Mouse (Mus musculus) G1E-ER4 (cell line): Measurements from ENCODE around the gene Hoxa2. TPM values are rescaled to one million over a fixed set of nuclear protein-coding genes. Genes with fewer than 3 reads are reported as not detected.

Experiments used
- GATA1 ChIP-seq: IDR thresholded peaks from one replicate; pipeline ENCODE4 v1.8.0; 2012; ENCODE audit warnings: low read length, inconsistent platforms
- polyA plus RNA-seq: library from polyadenylated mRNA; stranded (reverse); fragments of >175 nt; gene quantifications from 2 replicates; pipeline ENCODE4 v1.2.3, GENCODE M21; 2012

The Hoxa2 gene
- not detected in 2 replicates for polyA plus RNA-seq

DNA sequence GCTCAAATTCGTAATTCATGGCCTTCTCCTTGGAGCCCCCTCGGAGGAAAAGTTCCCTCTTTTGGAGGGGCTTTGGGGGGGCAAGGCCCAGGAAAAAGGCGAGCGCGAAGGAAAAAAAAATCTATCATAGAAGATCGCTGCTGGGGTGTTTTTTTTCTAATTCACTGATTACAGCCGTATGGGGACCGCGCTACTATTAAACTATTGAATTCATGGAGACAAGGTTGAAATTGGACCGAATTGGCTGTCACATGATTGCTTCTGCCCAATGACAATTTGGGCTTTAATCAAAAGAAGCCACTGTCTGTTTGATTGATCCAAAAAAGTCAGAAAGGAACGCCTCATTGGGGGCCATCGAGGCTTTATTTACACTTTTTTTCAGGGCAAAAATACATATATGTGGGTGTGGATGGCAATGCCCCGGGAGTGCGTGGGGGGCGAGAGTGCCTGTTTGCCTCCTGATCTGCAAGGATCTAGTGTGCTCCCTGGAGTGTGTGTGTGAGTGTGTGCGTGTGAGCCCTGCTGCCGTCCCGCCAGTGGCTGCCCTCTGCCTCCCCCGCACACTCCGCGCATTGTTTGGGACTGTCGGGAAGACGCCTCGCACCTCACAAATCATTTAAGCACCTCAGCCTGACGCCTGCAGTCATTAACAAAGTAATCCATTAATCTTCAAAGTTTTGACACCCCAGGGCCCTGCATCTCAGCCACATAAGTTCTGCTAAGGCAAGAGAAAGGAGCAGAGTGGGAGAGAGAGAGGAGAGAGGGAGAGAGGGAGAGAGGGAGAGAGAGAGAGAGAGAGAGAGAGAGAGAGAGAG is at the start of gene Hoxa2:
Hoxa2 (minus strand) TSS at position 206 of the 815 bp plus-strand sequence.
- no peak for TF ChIP-seq GATA1

- no peak for TF ChIP-seq GATA1
Measured at GRCm38 (mm10) chr6:52214271-52214670, 49.6 kb upstream of the Hoxa2 start.

GRCm38 (mm10) chr6:52213119-52213986 is 48.7 kb upstream of the Hoxa2 start, which contains the start of the genes Hoxa3 and Gm28308:
TSS of gene Hoxa3 (minus strand) at chr6:52213336.
TSS of gene Gm28308 (minus strand) at chr6:52213339.
- no peak for TF ChIP-seq GATA1

DNA sequence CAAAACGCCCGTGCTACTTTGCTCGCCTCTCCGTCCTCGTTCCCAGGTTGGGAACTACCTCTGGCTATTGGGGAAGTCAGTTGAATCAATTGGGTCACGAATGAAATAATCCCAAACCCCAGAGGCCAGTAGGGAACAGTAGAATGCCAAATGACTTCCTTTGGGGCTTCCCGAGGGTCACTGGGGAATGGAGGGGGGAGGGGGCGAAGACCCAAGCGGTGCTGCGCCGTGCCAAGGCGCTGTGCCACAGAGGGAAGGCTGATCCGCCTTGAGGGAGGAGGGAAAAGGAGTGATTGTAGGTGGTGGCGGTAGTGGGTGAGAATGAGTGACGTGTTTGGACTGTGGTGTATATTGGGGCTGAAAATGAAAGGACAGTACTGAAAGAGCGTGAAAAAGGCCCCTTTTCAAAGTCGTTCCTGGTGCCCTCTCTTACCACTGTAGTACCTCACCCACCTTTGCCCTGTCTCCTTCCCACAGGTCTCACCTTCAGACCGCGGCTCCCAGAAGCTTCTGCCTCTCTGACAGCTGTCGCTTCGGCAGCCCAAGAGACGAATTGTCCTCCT is 48.0 kb upstream of the Hoxa2 start:
- no peak for TF ChIP-seq GATA1

- no peak for TF ChIP-seq GATA1
Measured at GRCm38 (mm10) chr6:52211961-52212360, 47.3 kb upstream of the Hoxa2 start.

- TF ChIP-seq GATA1, result no peak
Measured at GRCm38 (mm10) chr6:52211170-52211935, 46.7 kb upstream of the Hoxa2 start.

- TF ChIP-seq GATA1, result no peak
Measured at GRCm38 (mm10) chr6:52209685-52210046, 45.0 kb upstream of the Hoxa2 start.

DNA sequence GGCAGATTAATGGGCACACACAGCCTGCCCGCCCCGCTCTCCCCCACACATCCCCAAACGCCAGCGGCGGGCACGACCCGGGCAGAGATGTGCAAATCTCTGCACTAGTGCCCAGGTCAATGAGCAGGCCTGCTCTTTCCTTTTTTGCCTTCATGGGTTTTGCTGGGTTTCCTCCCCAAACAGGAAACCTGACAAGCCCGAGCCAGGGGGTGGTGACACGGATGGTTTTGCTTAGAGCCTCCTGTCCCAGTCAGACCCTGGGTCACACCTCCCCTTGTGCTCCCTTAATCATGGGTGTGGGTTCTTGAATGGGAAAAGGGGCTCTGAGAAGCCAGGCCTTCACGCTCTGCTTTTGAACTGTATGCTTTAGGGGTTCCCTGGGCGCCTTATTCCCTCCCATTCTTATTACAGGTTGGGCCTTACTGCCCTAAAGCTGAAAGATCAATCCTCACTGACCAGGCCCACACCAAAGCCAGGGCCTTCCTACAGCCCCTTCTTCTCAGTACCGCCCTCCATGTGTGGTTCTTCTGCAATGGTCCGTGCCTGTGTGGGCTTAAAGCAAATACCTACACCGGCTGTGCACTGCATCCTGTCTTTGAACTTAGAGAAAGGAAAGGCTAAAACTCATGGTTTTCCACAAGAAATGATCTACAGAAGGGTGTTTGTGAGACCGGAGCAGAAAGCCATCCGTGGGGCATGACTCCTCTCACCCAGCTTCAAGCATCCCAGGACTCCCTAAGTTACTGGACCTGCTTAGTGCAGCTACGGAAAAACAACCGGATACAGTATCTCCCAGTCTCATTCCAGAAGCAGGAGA is 44.4 kb upstream of the Hoxa2 start:
- no peak for TF ChIP-seq GATA1

GRCm38 (mm10) chr6:52208072-52208867 is 43.6 kb upstream of the Hoxa2 start, which contains the start of gene Hoxa6:
TSS of gene Hoxa6 (minus strand) at chr6:52208722.
- no peak for TF ChIP-seq GATA1

GRCm38 (mm10) chr6:52207684-52207976 is 43.0 kb upstream of the Hoxa2 start:
- no peak for TF ChIP-seq GATA1

- TF ChIP-seq GATA1, result no peak
Measured at GRCm38 (mm10) chr6:52206882-52207683, 42.5 kb upstream of the Hoxa2 start.

GRCm38 (mm10) chr6:52205638-52206621 is 41.3 kb upstream of the Hoxa2 start:
- no peak for TF ChIP-seq GATA1
